In genomic region chr15:98091841-98092240, GRCm38 (mm10) we compare ENCODE assay signal across 9 mouse cellular contexts. TPM values are rescaled to one million over a fixed set of nuclear protein-coding genes. Genes with fewer than 3 reads are reported as not detected.
DNase-seq lines count a peak whose midpoint lies in the region; ATAC-seq and TF ChIP-seq lines count a peak whose summit lies in the region.
"Had no signal": no experiment of that assay in that cellular context is flagged by ENCODE, and none has a peak within 500 bp of the region (broad histone marks: within the 10 kb centered on the region; RNA-seq: fewer than 3 reads in every experiment).

No protein-coding gene starts in this region.

- no peak for DNase-seq in heart, postnatal 10 days
- DNase-seq in MEL (ENCODE audit: low read depth, low spot score), result peak; percentile 61
- DNase-seq in hindbrain, embryonic 14.5 days (ENCODE audit: low spot score), result no peak
- no peak for DNase-seq in gastrocnemius, postnatal 4 days (ENCODE audit: low spot score in 2 of 2)
- DNase-seq in right cerebral cortex, postnatal 36 days (ENCODE audit: low spot score in 2 of 2), result no peak
- DNase-seq in kidney, adult 11 months, result no peak
- DNase-seq: thymus, postnatal 36 days had no signal

- 38% methylated on average over 4 of the region's 4 CpGs for WGBS in heart, embryonic 14.5 days
- WGBS in hindbrain, embryonic 14.5 days, result 32% methylated on average over 4 of the region's 4 CpGs
- 39% methylated on average over 4 of the region's 4 CpGs for WGBS in midbrain, embryonic 12.5 days

- H3K36me3 ChIP-seq in heart, embryonic 14.5 days (ENCODE audit: control insufficient read depth, insufficient read depth, low read length), result peaks cover 22% of the 10 kb centered on the region
- peaks cover 10 to 35% of the 10 kb centered on the region in 2 experiments for H3K36me3 ChIP-seq in MEL (ENCODE audit: control insufficient read depth in 1 of 2, insufficient read depth in 2 of 2, low read length in 2 of 2)
- peaks cover 8% of the 10 kb centered on the region for H3K36me3 ChIP-seq in hindbrain, embryonic 14.5 days (replicated peaks; ENCODE audit: control insufficient read depth, insufficient read depth)
- peaks cover 14% of the 10 kb centered on the region for H3K36me3 ChIP-seq in midbrain, embryonic 12.5 days

- no peaks in the 10 kb centered on the region for H3K27me3 ChIP-seq in heart, embryonic 14.5 days (ENCODE audit: control insufficient read depth, insufficient read depth, low read length)
- no peaks in the 10 kb centered on the region for H3K27me3 ChIP-seq in MEL (ENCODE audit: control insufficient read depth in 1 of 2, insufficient read depth in 2 of 2, low read length in 2 of 2)
- no peaks in the 10 kb centered on the region for H3K27me3 ChIP-seq in hindbrain, embryonic 14.5 days (ENCODE audit: control insufficient read depth, insufficient read depth, low read length)
- H3K27me3 ChIP-seq in midbrain, embryonic 12.5 days, result no peaks in the 10 kb centered on the region

- H3K4me1 ChIP-seq in heart, embryonic 14.5 days (ENCODE audit: control insufficient read depth in 2 of 2, insufficient read depth in 2 of 2, low read length in 2 of 2), result peaks cover 0 to 15% of the 10 kb centered on the region in 2 experiments; a peak in 2 of 4 replicates
- H3K4me1 ChIP-seq in MEL (ENCODE audit: control insufficient read depth in 1 of 2, insufficient read depth in 2 of 2, low read length in 2 of 2), result peaks cover 22 to 23% of the 10 kb centered on the region in 2 experiments
- H3K4me1 ChIP-seq in hindbrain, embryonic 14.5 days (replicated peaks; ENCODE audit: control insufficient read depth, insufficient read depth, low read length), result peaks cover 13% of the 10 kb centered on the region
- peaks cover 21% of the 10 kb centered on the region for H3K4me1 ChIP-seq in midbrain, embryonic 12.5 days

- no peaks in the 10 kb centered on the region for H3K9me3 ChIP-seq in heart, embryonic 14.5 days (ENCODE audit: control insufficient read depth, low read length)
- no peaks in the 10 kb centered on the region for H3K9me3 ChIP-seq in MEL (replicated peaks; ENCODE audit: insufficient read depth, low read length)
- H3K9me3 ChIP-seq in hindbrain, embryonic 14.5 days (ENCODE audit: control insufficient read depth, low read length), result no peaks in the 10 kb centered on the region
- H3K9me3 ChIP-seq in midbrain, embryonic 12.5 days, result no peaks in the 10 kb centered on the region

- TF ChIP-seq CTCF in MEL (IDR thresholded peaks at IDR 0.05 in 2 of 3, conservative IDR thresholded peaks at IDR 0.05 in 1 of 3; ENCODE audit: control insufficient read depth in 1 of 3, insufficient read depth in 1 of 3, low read depth in 2 of 3, low read length in 3 of 3, poor library complexity in 1 of 3, severe bottlenecking in 1 of 3), result no peak

- ATAC-seq in heart, embryonic 14.5 days (ENCODE audit: insufficient number of reproducible peaks, insufficient read depth, low FRiP score, low read depth), result no peak
- no peak for ATAC-seq in hindbrain, embryonic 14.5 days (ENCODE audit: low FRiP score)
- ATAC-seq in midbrain, embryonic 12.5 days (ENCODE audit: low FRiP score, low read depth), result no peak

- intact Hi-C loops in heart, postnatal 10 days (cut with DNase I), result loop anchor here (5.0 kb wide), 1 partner anchor 80 kb away; no protein-coding TSS in a partner anchor

- no peak for TF ChIP-seq EP300 in MEL (IDR thresholded peaks at IDR 0.05; ENCODE audit: low read depth in 1 of 2, low read length in 2 of 2)

- TF ChIP-seq RAD21 in MEL (IDR thresholded peaks at IDR 0.05; ENCODE audit: low read depth, low read length), result no peak

- H3K79me2 ChIP-seq in MEL (ENCODE audit: control insufficient read depth, insufficient read depth, low read length, poor library complexity), result peaks cover 56% of the 10 kb centered on the region

- H3K4me2 ChIP-seq in heart, embryonic 14.5 days (ENCODE audit: low read length), result peak overlapping the region; percentile 81
- H3K4me2 ChIP-seq in hindbrain, embryonic 14.5 days (replicated peaks), result peak overlapping the region; percentile 81
- peak overlapping the region; percentile 87 for H3K4me2 ChIP-seq in midbrain, embryonic 12.5 days (replicated peaks)

- H3K4me3 ChIP-seq in heart, embryonic 14.5 days (ENCODE audit: control insufficient read depth in 1 of 2, insufficient read depth in 1 of 2, low read depth in 1 of 2, low read length in 2 of 2), result peak overlapping the region in 1 of 2 experiments; percentile 96; a peak in 2 of 4 replicates
- peak overlapping the region; percentile 31 to 83 for H3K4me3 ChIP-seq in MEL (ENCODE audit: control insufficient read depth in 1 of 2, insufficient read depth in 1 of 2, low read depth in 2 of 2, low read length in 2 of 2)
- H3K4me3 ChIP-seq in hindbrain, embryonic 14.5 days (replicated peaks; ENCODE audit: low read length), result peak overlapping the region; percentile 92
- H3K4me3 ChIP-seq in midbrain, embryonic 12.5 days, result peak overlapping the region; percentile 91

- peak overlapping the region; percentile 95 for H3K9ac ChIP-seq in heart, embryonic 14.5 days (ENCODE audit: low read length)
- peak overlapping the region; percentile 89 for H3K9ac ChIP-seq in MEL (ENCODE audit: control insufficient read depth, low read depth, low read length, poor library complexity, severe bottlenecking)
- H3K9ac ChIP-seq in hindbrain, embryonic 14.5 days, result peak overlapping the region; percentile 90
- peak overlapping the region; percentile 87 for H3K9ac ChIP-seq in midbrain, embryonic 12.5 days (replicated peaks)

- no peak overlapping the region for H3K27ac ChIP-seq in heart, embryonic 14.5 days (replicated peaks in 1 of 2; ENCODE audit: control insufficient read depth in 1 of 2, insufficient read depth in 1 of 2, low read depth in 2 of 2, low read length in 2 of 2)
- H3K27ac ChIP-seq in MEL (ENCODE audit: control insufficient read depth, low read depth, low read length), result peak overlapping the region; percentile 43
- no peak overlapping the region for H3K27ac ChIP-seq in hindbrain, embryonic 14.5 days
- H3K27ac ChIP-seq in midbrain, embryonic 12.5 days (replicated peaks), result no peak overlapping the region

- no peak for TF ChIP-seq POLR2A in MEL (IDR thresholded peaks at IDR 0.05; ENCODE audit: control insufficient read depth in 1 of 2, insufficient read depth in 1 of 2, low read depth in 1 of 2, low read length in 2 of 2, poor library complexity in 1 of 2)

TF ChIP-seq in MEL, 35 proteins besides CTCF, POLR2A, EP300 and RAD21:
- TF ChIP-seq CHD1 (IDR thresholded peaks at IDR 0.05; ENCODE audit: low read depth, low read length), result no peak
TF ChIP-seq in MEL: peak in this region for 0.

RNA-seq across cellular contexts. Expression of gene Pfkm, which starts 0.5 kb away (rescaled TPM):
- polyA plus RNA-seq in heart, embryonic 14.5 days (2014; fragmentation: Nextera tagmentation; extraction: Ambion mirVana), result 108 and 111 TPM in 2 replicates
- 100 to 1,000 TPM; 571 to 624 TPM for total RNA-seq in heart, postnatal 10 days (2021)
- total RNA-seq in MEL (2012; rRNA removed), result 96.0 and 150 TPM in 2 replicates
- 100 to 1,000 TPM in 1 of 2 experiments, not detected in 1; 125 TPM for polyA plus RNA-seq in MEL (2012; ENCODE audit: insufficient read depth in 1 of 2, insufficient read length in 2 of 2, low read depth in 1 of 2, low replicate concordance in 2 of 2, missing spikeins in 1 of 2)
- 77.6 and 83.0 TPM in 2 replicates for polyA plus RNA-seq in hindbrain, embryonic 14.5 days (2014; fragmentation: Nextera tagmentation; extraction: Ambion mirVana)
- polyA plus RNA-seq in midbrain, embryonic 12.5 days (2016; fragmentation: Nextera tagmentation; extraction: Ambion mirVana), result 52.1 and 54.8 TPM in 2 replicates
- total RNA-seq in gastrocnemius, postnatal 4 days (2021), result 100 to 1,000 TPM; 776 to 786 TPM

RNA-seq across cellular contexts. Expression of gene Senp1, which starts 1.7 kb away (rescaled TPM):
- 21.2 and 22.7 TPM in 2 replicates for polyA plus RNA-seq in heart, embryonic 14.5 days (2014; fragmentation: Nextera tagmentation; extraction: Ambion mirVana)
- total RNA-seq in heart, postnatal 10 days (2021), result 10 to 100 TPM; 16.7 to 18.5 TPM
- total RNA-seq in MEL (2012; rRNA removed), result 34.1 and 41.4 TPM in 2 replicates
- 10 to 100 TPM in 1 of 2 experiments, not detected in 1; 96.5 TPM for polyA plus RNA-seq in MEL (2012; ENCODE audit: insufficient read depth in 1 of 2, insufficient read length in 2 of 2, low read depth in 1 of 2, low replicate concordance in 2 of 2, missing spikeins in 1 of 2)
- 22.9 and 23.6 TPM in 2 replicates for polyA plus RNA-seq in hindbrain, embryonic 14.5 days (2014; fragmentation: Nextera tagmentation; extraction: Ambion mirVana)
- polyA plus RNA-seq in midbrain, embryonic 12.5 days (2016; fragmentation: Nextera tagmentation; extraction: Ambion mirVana), result 41.4 and 41.6 TPM in 2 replicates
- total RNA-seq in gastrocnemius, postnatal 4 days (2021), result 10 to 100 TPM; 17.7 to 21.7 TPM
